Mouse (Mus musculus): Measurements from ENCODE around the gene Palm2.

Palm2 gene

DNA sequence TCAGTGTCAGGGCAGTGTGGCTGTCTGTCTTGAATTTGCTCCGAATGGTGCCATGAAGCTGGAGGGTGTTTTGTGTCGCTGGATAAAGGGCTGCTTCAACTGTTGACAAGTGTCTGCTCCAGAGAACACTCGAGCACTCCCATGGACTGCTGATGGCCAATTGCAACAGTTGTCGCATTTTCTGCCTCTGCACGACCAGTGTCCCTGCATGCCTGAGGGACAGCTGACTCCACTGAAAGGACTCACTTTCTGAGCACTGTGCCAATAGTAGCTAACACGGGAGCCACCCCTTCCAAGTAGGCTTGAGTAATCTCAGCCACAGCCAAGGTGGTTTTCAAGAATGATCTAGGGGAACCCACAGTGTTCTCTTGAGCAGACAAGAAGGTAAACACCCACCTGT is 135.7 kb downstream of the Palm2 start:
- DNase-seq, result peak; percentile 24 to 61

DNA sequence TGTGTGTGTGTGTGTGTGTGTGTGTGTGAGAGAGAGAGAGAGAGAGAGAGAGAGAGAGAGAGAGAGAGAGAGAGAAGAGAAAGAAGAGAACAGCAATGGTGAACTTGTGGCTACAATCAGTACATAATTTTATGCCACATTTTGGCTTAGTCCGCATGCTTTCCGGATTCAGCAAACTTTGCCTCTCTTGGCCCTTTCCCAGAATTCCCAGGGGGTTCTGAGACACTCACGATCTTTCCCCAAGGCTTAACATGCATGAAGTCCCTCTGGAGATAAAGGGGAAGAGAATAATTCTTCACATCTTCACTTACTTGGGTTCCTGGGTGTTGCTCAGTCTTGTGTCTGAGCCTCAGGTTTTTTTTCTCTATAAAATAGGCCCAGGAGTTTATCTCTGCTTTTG is 136.2 kb downstream of the Palm2 start:
- no peak for DNase-seq

DNA sequence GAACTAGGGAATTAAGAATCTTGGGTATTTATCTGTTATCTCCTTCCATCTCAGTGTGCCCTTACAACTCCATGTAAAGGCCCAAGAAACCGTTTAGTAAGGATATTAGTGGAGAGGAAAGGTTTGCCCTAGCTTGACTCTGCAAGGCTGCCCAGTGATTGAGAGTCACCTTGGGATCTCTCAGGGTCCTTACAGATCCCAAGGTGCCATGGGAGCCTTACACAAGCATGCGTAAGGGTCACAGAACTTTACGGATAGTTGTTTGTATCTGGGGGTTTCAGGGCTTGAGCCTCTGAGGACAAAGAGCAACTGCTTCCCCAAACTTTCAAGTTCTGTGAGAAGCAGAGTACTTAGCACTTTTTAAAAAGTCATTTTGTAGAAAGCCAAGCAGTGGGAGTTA is 140.1 kb downstream of the Palm2 start:
- no peak for DNase-seq

DNA sequence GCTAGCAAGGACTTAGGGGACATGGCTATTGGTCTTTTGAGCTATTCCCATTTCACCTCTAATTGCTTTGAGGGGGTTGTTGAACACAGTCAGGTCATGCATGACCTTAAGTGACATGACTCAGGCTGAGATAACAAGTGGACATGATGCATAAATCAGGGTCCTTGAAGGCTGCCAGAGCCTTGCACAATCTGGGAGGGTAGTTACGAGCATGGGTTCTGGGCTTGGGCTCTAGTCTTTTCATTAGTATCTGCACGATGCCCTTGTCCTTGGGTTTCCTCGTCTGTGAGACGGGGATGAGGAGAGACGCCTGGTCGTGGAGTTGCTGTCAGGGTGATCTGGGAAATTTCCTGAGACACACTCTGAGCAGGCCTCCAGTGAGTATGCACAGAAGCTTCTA is 140.6 kb downstream of the Palm2 start:
- DNase-seq, result no peak

DNA sequence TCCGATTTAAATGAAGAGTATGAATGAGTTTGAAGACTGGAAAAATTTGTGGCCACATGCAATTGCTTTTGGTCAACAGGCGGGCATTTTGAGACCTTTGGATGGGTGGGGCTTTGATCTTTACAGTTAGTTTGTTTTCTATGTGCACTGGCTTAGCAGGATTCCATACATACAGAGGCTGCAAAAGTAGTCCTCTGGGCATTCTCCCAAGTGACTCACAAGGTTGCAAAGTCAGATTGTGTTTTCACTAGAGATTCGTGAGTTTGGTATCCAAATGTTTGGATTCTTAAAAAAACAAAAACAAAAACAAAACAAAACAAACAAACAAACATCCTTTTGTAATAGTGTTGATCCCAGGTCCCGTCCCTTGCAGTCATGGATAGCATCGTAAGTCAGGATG is 141.6 kb downstream of the Palm2 start:
- no peak for DNase-seq

DNA sequence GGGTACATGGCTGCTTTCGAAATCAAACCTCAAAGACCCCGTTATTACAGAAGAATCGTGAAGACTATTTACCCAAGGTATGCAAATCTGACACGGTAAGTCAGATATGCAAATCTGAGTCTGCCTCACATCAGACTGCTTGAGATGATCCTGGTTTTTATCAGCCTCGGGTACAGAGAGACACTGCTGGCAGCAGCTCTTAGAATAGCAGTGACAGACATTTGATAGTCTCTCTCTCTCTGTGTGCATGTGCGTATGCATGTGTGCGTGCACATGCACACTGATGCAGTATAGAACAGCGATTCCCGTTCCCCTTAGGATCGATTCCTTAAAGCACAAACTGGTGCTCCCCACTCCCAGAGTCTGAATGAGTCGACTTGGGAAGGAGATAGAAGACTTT is 142.0 kb downstream of the Palm2 start:
- no peak for DNase-seq

DNA sequence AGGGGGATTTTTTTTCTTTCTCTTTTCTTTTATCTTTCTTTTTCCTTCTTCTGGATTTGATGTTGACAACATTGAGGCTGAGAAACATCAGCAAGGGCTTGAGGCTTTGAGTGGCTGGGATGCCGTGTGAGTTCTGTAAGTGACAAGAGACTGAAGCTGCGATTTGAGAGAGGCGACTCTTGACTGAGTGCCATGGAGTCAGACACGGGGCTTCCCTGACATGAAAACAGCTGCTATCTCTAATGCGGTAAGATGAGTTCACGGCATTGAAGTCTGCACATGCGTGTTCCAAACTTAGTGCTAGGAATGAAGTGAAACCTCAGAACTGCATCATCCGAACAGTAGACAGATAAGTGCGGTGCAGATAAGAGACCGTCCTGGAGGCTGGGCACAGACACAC is 145.6 kb downstream of the Palm2 start:
- DNase-seq, result no peak

DNA sequence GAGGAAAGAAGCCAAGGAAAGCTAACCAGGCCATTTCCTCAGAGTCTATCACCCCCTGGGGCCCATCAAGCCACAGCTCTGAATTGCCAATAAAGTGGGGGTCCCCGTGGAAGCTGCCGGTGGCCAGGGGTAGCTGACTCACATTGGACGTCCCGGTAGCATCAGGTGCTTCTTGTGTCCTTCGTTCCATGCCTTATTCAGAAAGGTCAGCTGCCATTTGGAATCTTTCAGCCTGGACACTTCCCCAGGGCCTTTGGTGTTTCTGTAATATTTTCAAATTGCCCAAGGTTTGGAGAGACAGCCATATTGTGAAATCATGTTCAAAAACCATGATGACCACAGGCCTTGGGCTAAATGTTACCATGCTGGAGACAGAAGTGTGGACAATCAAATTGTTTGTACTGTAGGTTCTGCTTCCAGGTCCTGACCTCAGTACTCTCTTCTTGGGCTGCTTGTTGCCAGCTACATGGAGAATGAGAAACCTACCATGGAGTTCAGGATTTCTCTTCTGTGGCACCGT is 151.3 kb downstream of the Palm2 start:
- no peak for DNase-seq

DNA sequence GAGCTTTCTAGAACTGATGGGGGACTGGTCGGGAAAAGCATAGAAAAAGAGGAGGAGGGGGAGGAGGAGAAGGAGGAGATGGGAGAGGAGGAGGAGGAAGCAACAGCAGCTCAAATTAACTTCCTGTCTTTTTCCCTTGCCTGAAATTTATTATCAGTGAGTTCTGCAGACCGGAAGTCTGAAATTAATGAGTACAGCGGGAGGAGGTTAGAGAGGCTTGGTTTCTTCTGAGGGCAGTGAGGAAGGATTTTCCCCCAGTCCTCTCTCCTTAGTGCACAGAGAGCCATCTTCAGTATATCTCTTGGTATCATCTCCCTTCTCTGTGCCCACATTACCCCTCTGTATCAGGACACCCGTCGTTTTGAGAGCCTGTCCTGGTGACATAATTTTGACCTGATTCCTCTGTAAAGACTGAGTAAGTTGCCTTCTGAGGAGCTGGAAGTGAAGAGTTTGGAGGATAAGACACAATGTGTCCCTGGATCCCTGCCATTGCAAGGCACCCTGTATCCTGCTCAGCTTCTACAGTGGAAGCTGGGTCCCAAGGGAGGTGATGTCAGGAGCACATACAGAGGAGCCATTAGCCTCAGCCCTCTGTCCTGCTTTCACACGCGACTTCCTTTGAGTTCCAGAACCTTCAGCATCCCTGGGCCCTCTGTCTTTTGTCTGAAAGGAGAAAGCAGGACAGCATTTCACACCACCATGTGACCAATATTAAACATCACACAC is 153.0 kb downstream of the Palm2 start:
- DNase-seq, result no peak

DNA sequence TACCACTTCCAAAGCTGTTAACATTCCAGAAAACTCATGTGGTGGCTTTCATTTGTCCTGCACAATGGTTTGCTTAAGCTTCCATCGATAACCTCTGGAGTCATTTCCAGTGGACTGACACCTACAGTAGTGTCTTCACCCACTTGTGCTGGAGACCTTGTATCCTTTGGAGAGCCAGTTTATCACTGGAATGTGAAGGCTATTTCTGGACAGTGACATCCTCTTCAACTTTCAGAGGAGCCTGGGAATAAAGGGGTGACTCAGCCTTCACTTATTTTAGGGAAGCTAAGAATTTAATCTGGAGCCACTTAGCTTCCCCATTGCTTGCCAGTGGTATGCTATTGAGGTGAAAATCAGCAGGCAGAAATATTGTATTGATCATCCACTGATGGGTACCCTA is 154.3 kb downstream of the Palm2 start:
- DNase-seq, result no peak

DNA sequence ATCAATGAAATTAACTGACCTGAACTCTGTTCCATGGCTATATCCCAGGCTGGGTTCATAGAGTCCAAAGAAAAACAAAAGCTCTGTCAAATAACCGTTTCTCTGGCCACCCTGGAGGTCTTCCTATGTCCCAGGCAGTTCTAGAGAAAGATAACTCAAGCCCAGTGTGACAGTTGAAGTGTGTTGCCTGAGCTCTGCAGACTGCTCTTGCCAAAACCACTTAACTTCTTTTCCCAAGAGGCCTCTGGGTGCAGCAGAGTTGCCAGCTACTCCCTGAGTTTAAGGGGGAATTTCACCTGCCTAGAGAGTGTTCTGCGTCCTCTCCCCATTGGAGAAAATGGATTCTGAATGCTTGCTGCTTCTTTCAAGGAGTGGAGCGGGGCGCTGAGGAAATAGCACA is 158.7 kb downstream of the Palm2 start:
- no peak for DNase-seq

DNA sequence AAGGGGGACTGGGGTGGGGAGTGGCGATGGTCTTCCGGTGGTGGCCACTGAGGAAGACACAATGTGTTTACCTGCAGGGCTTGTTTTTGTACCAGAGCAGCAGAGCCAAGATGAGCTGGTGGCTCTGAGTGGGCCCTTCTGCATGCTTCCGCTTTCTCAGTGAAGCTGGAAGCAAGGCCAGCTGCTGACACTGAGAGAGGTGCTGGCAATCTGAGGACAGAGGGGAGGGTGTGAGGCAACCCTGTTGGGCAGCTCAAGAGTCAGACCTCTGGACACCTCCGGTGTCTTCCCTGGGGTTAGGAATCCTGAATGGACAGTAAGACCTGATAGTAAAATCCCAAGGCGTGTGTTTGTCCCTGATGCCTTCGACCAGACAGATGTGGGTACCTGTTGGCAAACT is 165.9 kb downstream of the Palm2 start:
- no peak for DNase-seq

DNA sequence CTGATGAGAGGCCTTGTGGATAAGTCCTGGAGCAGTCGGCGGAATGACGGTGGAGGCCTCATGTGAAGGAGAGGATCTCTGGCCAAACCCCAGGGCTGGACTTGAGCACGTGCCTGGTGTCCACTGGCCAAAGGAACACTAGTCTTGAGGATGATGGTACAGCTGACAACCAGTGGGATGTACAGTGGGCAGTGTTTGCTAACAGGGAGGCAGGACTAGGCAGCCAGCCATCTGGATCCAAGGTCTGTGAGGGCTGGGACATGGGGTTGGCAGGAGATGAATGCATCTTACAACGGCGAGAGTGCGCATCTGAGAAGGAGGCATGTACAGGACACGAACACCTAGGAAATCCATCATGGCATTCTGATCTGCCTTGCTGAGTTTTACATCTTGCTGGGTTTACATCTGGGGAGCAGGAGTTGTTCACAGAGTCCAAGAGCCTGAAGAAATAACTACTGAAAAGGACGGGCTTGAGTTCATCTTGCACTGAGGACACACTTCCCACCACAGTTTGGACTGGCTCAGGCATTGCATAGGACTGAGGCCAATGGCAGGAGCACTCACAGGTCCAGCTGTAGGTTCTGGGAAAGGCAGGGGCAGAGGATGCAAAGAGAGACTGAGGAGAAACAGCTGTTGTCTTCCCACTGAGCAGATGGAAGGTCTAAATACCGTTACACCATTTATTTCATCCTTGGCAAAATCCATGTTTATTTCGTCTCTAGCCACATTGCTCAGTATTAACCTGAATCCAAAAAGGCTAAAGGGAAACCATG is 166.8 kb downstream of the Palm2 start:
- DNase-seq, result peak; percentile 20 to 36

DNA sequence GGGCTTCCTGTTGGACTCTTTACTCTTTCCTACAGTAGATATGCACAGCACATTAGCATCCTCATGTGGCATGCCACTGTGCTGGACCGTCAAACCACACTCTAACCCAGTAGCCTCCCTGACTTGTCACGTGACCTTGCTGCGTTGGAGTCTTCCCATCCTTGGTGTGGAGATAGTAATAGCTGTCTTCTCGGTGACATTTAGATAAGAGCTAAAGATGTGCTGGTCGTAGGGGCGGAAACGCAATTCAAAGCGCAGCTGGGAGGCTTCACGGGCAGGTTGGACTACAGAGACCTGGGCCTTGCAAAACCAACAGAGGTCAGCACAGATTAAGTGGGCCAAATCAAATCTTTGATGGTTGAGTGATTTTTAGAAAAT is 167.4 kb downstream of the Palm2 start:
- DNase-seq, result peak; percentile 31 to 53

DNA sequence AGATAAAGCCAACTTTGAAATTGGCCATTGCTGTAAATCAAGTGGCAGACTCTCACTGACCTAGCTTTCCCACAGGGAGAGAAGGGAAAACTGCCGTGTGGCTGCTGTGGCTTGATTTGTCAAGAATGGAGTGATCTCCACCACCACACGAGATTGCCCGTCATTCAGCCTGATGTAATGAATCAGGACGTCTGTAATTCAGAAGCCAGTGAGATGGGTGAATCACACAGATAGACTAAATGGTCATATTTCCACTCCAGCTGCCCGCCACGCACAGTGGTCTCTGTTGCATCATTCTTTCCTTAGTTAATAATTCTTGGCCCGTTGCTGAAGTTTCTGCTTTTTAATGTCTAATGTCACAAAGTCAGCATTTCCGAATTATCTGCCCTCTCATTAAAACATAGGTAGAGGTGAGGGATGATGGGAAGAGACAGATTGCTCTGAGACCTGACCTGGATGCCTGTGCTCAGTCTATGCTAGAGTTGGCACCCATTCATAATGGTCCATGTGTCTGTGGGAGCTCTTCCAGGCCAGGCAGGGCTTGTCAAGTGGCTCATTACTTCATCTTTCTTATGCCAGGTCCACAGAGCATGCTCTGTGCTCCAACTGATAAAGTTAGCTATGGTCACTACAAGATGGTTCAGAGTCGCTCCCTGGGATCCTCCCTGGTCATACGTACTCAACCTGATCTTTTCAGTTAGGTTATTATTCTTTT is 168.0 kb downstream of the Palm2 start:
- peak; percentile 19 to 20 for DNase-seq

DNA sequence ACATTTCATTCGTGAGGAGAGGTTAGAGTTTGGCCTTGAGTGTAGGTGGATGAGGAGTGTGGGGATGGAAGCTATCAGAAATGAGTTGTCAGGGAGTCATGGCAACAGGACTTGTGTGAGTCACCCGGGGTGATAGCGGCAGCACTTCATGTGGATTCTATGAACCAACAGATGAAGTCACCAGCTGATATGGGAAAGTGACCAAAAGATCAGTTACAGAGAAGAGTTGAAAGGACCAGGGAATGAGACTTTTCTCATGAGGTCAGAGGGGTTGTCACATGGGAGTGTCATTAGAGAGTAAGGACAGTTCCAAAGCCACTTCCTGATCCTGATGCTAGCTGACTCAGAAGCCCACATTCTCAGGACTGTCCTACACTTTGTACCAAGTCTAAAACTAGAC is 172.2 kb downstream of the Palm2 start:
- peak in 1 of 2 experiments; percentile 14 for DNase-seq

DNA sequence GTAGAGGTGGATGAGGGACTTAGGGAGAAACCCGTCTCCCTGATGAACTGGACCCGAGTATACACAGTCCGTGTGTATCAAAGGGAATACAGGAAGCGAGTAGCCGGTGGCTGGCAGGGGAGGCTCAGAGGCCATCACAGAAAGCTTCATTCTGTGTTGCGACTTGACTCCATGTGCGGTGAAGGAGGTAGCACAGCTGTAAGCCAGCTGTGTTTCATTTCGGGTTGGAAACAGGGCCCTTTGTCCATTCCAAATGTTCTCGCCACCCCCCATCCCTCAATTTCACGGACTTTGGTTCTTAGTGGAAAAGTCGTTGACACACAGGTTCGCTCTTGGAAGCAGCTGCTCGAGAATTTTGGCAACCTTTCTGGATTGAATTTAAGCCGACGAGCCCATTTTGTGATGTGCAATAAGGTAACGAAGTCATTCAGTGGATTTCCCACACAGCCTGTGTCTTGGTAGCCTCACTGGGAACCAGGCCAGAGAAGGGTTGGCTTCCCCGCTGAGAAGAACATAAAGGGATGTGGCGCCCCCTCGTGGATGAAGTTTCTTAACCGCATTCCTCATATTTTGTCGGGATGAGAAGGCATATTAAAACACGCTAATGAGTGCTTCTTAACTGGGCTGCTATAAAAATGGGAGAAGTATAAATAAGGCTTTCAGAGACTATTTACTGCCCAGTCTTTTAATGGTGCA is 173.3 kb downstream of the Palm2 start:
- DNase-seq, result peak; percentile 65 to 77

DNA sequence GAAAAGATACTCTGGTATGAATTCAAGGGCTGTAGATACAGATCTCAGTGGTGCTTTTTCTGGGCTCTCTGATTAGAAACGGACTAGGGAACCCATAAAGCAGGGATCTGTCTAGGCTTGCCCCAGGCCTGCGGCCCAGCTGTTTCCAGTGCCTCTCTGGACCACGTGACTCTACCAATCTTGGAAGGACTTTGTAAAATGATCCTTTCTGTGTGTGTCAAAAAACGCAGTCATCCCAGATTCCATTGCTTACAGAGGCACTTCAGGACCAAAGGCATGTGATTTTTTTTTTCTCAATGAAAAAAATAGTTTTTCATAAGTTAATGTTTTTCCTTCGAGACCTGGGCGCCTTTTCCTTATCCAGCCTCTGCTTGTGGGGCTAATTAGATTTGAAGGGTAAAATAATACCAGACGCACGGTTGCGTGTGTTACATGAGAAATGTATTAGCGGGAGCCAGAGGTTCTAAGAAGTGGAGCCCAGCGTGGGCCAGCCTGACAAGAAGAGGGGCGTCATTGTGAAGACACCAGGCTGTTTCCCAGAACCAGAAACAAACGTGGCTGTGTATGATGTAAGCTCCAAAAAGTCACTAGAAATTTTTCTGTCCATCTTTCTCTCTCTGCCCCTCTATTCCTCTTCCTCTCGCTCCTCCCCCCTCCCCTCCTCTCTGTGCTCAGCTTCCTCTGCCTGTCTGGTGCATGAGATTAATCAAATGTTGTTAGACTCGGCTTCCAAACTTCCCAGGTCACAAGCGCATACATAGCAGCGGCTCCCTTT is 177.4 kb downstream of the Palm2 start:
- DNase-seq, result peak in 1 of 2 experiments; percentile 41

DNA sequence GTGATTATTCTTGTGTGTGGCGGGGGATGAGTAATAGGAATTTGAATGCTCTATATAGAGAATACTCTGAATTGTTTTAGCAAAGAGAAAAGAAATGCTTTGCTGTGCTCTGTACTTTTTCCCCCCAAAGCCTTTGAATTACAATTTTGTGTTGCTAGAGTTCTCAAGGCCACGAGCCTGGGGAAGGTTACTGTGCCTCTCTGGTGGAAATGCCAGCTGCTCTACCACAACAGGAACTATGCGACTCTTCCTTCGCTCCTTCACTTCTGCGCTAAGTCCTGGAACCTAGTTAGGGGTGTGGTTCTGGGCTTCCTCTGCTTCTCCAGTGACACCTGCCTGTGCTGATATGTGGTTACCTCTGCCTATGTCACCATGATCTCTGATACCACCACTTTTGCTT is 178.7 kb downstream of the Palm2 start:
- no peak for DNase-seq

DNA sequence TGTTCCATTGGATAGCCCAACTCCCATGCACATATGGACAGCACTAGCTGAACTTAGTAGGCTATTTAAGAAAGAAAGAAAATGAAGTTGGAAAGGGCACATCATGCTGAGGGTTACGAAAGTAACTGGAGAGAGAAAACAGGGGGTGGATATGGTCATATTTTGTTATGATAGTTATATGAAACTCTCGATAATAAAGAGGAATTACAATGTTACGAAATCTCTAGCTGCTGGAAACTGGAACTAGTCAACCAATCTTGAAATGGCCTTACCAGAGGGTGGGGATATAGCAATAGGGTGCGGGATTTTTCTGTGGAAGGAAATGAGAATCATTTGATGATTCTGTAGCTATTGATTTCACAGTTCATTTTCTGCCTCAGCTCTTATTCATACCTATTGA is 180.6 kb downstream of the Palm2 start:
- no peak for DNase-seq

DNA sequence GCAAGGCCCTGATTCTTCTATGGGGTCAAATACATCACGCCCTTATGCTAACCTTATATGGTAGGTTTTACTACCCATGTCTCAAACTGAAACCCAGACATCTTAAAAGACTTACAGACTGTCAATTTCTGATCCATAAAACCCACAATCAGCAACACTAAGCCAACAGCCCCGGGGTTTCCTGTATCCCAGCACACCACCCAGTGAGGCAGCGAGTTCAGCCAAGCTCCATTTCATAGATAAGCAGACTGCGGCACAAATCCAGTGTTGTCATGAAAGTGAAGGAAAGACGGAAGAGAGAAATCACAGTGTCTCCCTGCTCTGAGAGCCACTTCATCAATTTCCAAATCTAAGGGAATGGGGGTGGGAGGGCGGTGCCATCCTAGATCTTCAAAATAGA is 184.7 kb downstream of the Palm2 start:
- no peak for DNase-seq

DNA sequence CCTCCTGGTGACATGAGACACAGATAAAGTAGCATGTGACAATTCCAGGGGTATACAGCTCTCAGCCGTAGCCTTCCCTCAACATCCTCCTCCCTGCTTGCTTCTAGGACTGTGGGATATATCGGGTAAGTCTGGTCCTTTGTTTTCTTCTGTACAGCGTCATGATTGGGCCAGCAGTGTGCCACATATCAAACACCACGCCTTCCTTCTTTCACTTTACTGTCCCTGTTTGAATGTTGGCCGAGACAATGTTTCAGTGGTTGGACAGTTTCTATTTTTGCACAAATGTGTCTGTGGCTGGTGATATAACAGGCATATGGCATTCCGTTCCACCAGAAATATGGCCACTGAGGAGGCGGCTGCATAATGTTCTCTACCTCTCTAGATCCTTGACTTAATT is 188.8 kb downstream of the Palm2 start:
- DNase-seq, result no peak

All from lung, adult 18-20 months (tissue).